Mouse (Mus musculus): Measurements from ENCODE around the gene Sgms1. TPM values are rescaled to one million over a fixed set of nuclear protein-coding genes. Genes with fewer than 3 reads are reported as not detected.

The Sgms1 gene
- polyA plus RNA-seq, 1 experiment from 2014 or later = 19.1 TPM

- Histone ChIP-seq H3K4me3 (no peak overlapping the region), H3K9me3 (no peaks in the 10 kb centered on the region), H3K36me3 (no peaks in the 10 kb centered on the region), H3K4me2 (no peak overlapping the region), H3K27me3 (no peaks in the 10 kb centered on the region), H3K4me1 (replicated peaks) (peaks cover 12% of the 10 kb centered on the region; the same call in 1 of the 2 replicates), H3K27ac (no peak overlapping the region), H3K9ac (no peak overlapping the region)
- no peak for ATAC-seq (ENCODE audit: low FRiP score)
- 75% methylated on average over 8 of the region's 8 CpGs for WGBS
Observed at GRCm38 (mm10) chr19:32276817-32277216, 112.7 kb downstream of the Sgms1 start.

- Histone ChIP-seq H3K36me3 (no peaks in the 10 kb centered on the region), H3K9ac (no peak overlapping the region), H3K4me3 (no peak overlapping the region), H3K4me1 (replicated peaks) (peaks cover 12% of the 10 kb centered on the region; the same call in 1 of the 2 replicates), H3K4me2 (no peak overlapping the region), H3K9me3 (no peaks in the 10 kb centered on the region), H3K27me3 (no peaks in the 10 kb centered on the region), H3K27ac (no peak overlapping the region)
- 83% methylated on average over 5 of the region's 5 CpGs for WGBS
- no peak for ATAC-seq (ENCODE audit: low FRiP score)
Observed at GRCm38 (mm10) chr19:32276263-32276662, 113.3 kb downstream of the Sgms1 start.

- H3K27me3 ChIP-seq = no peaks in the 10 kb centered on the region
- WGBS = 88% methylated on average over 14 of the region's 14 CpGs
- no peak overlapping the region for H3K9ac ChIP-seq
- no peak for ATAC-seq (ENCODE audit: low FRiP score)
- no peak overlapping the region for H3K27ac ChIP-seq
- no peaks in the 10 kb centered on the region for H3K9me3 ChIP-seq
- no peak overlapping the region for H3K4me3 ChIP-seq
- H3K4me2 ChIP-seq = no peak overlapping the region
- H3K4me1 ChIP-seq (replicated peaks) = peaks cover 12% of the 10 kb centered on the region; the same call in 1 of the 2 replicates
- H3K36me3 ChIP-seq = no peaks in the 10 kb centered on the region
Observed at GRCm38 (mm10) chr19:32275068-32275925, 114.2 kb downstream of the Sgms1 start.

GRCm38 (mm10) chr19:32274145-32274544 lies 115.4 kb downstream of the Sgms1 start:
- Histone ChIP-seq H3K27me3 (no peaks in the 10 kb centered on the region), H3K9ac (no peak overlapping the region), H3K36me3 (no peaks in the 10 kb centered on the region), H3K27ac (no peak overlapping the region), H3K4me3 (no peak overlapping the region), H3K9me3 (no peaks in the 10 kb centered on the region), H3K4me2 (no peak overlapping the region), H3K4me1 (replicated peaks) (peaks cover 12% of the 10 kb centered on the region; the same call in 1 of the 2 replicates)
- WGBS = 81% methylated on average over 2 of the region's 2 CpGs
- no peak for ATAC-seq (ENCODE audit: low FRiP score)

GRCm38 (mm10) chr19:32273714-32274113 lies 115.8 kb downstream of the Sgms1 start:
- Histone ChIP-seq H3K4me1 (replicated peaks) (peaks cover 12% of the 10 kb centered on the region; the same call in 1 of the 2 replicates), H3K4me2 (no peak overlapping the region), H3K9ac (no peak overlapping the region), H3K9me3 (no peaks in the 10 kb centered on the region), H3K27me3 (no peaks in the 10 kb centered on the region), H3K36me3 (no peaks in the 10 kb centered on the region), H3K4me3 (no peak overlapping the region), H3K27ac (no peak overlapping the region)
- no peak for ATAC-seq (ENCODE audit: low FRiP score)
- 48% methylated on average over 3 of the region's 3 CpGs for whole genome bisulfite sequencing

GRCm38 (mm10) chr19:32272475-32273260 lies 116.8 kb downstream of the Sgms1 start:
- Histone ChIP-seq H3K9ac (no peak overlapping the region), H3K9me3 (no peaks in the 10 kb centered on the region), H3K4me1 (replicated peaks) (peaks cover 12% of the 10 kb centered on the region; the same call in 1 of the 2 replicates), H3K36me3 (no peaks in the 10 kb centered on the region), H3K4me2 (no peak overlapping the region), H3K27me3 (no peaks in the 10 kb centered on the region), H3K4me3 (no peak overlapping the region), H3K27ac (no peak overlapping the region)
- WGBS = 80% methylated on average over 6 of the region's 6 CpGs
- no peak for ATAC-seq (ENCODE audit: low FRiP score)

GRCm38 (mm10) chr19:32271455-32272200 lies 117.9 kb downstream of the Sgms1 start:
- WGBS = 91% methylated on average over 11 of the region's 11 CpGs
- no peaks in the 10 kb centered on the region for H3K9me3 ChIP-seq
- no peak overlapping the region for H3K27ac ChIP-seq
- no peaks in the 10 kb centered on the region for H3K36me3 ChIP-seq
- H3K4me1 ChIP-seq (replicated peaks) = peaks cover 12% of the 10 kb centered on the region; the same call in 1 of the 2 replicates
- no peak for ATAC-seq (ENCODE audit: low FRiP score)
- no peak overlapping the region for H3K9ac ChIP-seq
- H3K27me3 ChIP-seq = no peaks in the 10 kb centered on the region
- no peak overlapping the region for H3K4me3 ChIP-seq
- H3K4me2 ChIP-seq = no peak overlapping the region

GRCm38 (mm10) chr19:32269844-32270176 lies 119.7 kb downstream of the Sgms1 start:
- Histone ChIP-seq H3K9me3 (no peaks in the 10 kb centered on the region), H3K27me3 (no peaks in the 10 kb centered on the region), H3K27ac (no peak overlapping the region), H3K36me3 (no peaks in the 10 kb centered on the region), H3K9ac (no peak overlapping the region), H3K4me1 (replicated peaks) (peaks cover 12% of the 10 kb centered on the region; the same call in 1 of the 2 replicates), H3K4me3 (no peak overlapping the region), H3K4me2 (no peak overlapping the region)
- no peak for ATAC-seq (ENCODE audit: low FRiP score)
- 86% methylated on average over 6 of the region's 6 CpGs for WGBS

- ATAC-seq (ENCODE audit: low FRiP score) = no peak
- Histone ChIP-seq H3K4me2 (no peak overlapping the region), H3K4me1 (replicated peaks) (peaks cover 11% of the 10 kb centered on the region; the same call in 1 of the 2 replicates), H3K4me3 (no peak overlapping the region), H3K9me3 (no peaks in the 10 kb centered on the region), H3K27ac (no peak overlapping the region), H3K9ac (no peak overlapping the region), H3K27me3 (no peaks in the 10 kb centered on the region), H3K36me3 (no peaks in the 10 kb centered on the region)
- WGBS = 88% methylated on average over 12 of the region's 12 CpGs
Observed at GRCm38 (mm10) chr19:32269141-32269843, 120.2 kb downstream of the Sgms1 start.

- ATAC-seq (ENCODE audit: low FRiP score) = no peak
- H3K27ac ChIP-seq = no peak overlapping the region
- H3K9me3 ChIP-seq = no peaks in the 10 kb centered on the region
- no peak overlapping the region for H3K9ac ChIP-seq
- 84% methylated on average over 9 of the region's 9 CpGs for WGBS
- 0 out of 2 replicates have a peak, but pooled peaks cover 5% of the 10 kb centered on the region for H3K4me1 ChIP-seq (replicated peaks)
- H3K27me3 ChIP-seq = no peaks in the 10 kb centered on the region
- H3K4me2 ChIP-seq = no peak overlapping the region
- H3K36me3 ChIP-seq = no peaks in the 10 kb centered on the region
- H3K4me3 ChIP-seq = no peak overlapping the region
Observed at GRCm38 (mm10) chr19:32268562-32268961, 121.0 kb downstream of the Sgms1 start.

GRCm38 (mm10) chr19:32266385-32267252 lies 122.9 kb downstream of the Sgms1 start:
- Histone ChIP-seq H3K4me1 (replicated peaks) (no peaks in the 10 kb centered on the region), H3K4me3 (no peak overlapping the region), H3K27ac (no peak overlapping the region), H3K9ac (no peak overlapping the region), H3K4me2 (no peak overlapping the region), H3K27me3 (no peaks in the 10 kb centered on the region), H3K9me3 (no peaks in the 10 kb centered on the region), H3K36me3 (no peaks in the 10 kb centered on the region)
- ATAC-seq (ENCODE audit: low FRiP score) = no peak
- 88% methylated on average over 9 of the region's 9 CpGs for WGBS

Measured in hindbrain, embryonic 13.5 days (tissue).